Mouse (Mus musculus) kidney, adult 2 months (tissue): ENCODE results near the gene Mpo.

Source experiments
- CTCF ChIP-seq: fragments of 200-500 bp; conservative IDR thresholded peaks from 2 replicates; pipeline ENCODE4 v1.5.1; 2011; ENCODE audit warnings: low read depth, mild to moderate bottlenecking, control low read depth, low read length, moderate library complexity, mixed read lengths; ENCODE audit not compliant: insufficient read depth, insufficient read length
- POLR2A ChIP-seq: fragments of 200-500 bp; IDR thresholded peaks from one replicate; pipeline ENCODE4 v1.6.1; 2011; ENCODE audit warnings: low read depth, low read length, control low read depth

- TF ChIP-seq CTCF = no peak
- TF ChIP-seq POLR2A = no peak
Measured at GRCm38 (mm10) chr11:87811396-87811795, 18.0 kb downstream of the Mpo start.
